Mouse (Mus musculus) spleen, adult 12 weeks (tissue): Measurements from ENCODE around the gene Trip12.

ENCODE experiments used
- DNase-seq: peaks from one replicate; pipeline ENCODE4 v3.0.0; 2022; ENCODE audit warnings: low spot score

Gene Trip12

GRCm38 (mm10) chr1:84780630-84781029 lies 59.7 kb downstream of the Trip12 start:
- DNase-seq = no peak

GRCm38 (mm10) chr1:84777455-84777854 lies 62.9 kb downstream of the Trip12 start:
- no peak for DNase-seq

- DNase-seq = no peak
These were observed 81.5 kb downstream of the Trip12 start for GRCm38 (mm10) chr1:84758843-84759242.

GRCm38 (mm10) chr1:84742156-84742555 lies 98.2 kb downstream of the Trip12 start:
- no peak for DNase-seq

GRCm38 (mm10) chr1:84740080-84740479 lies 100.2 kb downstream of the Trip12 start:
- no peak for DNase-seq

GRCm38 (mm10) chr1:84737097-84737496 lies 103.2 kb downstream of the Trip12 start:
- no peak for DNase-seq

- no peak for DNase-seq
These were observed 106.5 kb downstream of the Trip12 start for GRCm38 (mm10) chr1:84733799-84734198.

GRCm38 (mm10) chr1:84731763-84732162 lies 108.6 kb downstream of the Trip12 start:
- no peak for DNase-seq

- DNase-seq = no peak
These were observed 117.5 kb downstream of the Trip12 start for GRCm38 (mm10) chr1:84722841-84723240.

- no peak for DNase-seq
These were observed 117.9 kb downstream of the Trip12 start for GRCm38 (mm10) chr1:84722371-84722770.

- DNase-seq = no peak
These were observed 118.4 kb downstream of the Trip12 start for GRCm38 (mm10) chr1:84721942-84722341.

GRCm38 (mm10) chr1:84709810-84710785 lies 130.2 kb downstream of the Trip12 start:
- DNase-seq = no peak

GRCm38 (mm10) chr1:84709406-84709805 lies 130.9 kb downstream of the Trip12 start:
- DNase-seq = no peak

- no peak for DNase-seq
These were observed 140.1 kb downstream of the Trip12 start for GRCm38 (mm10) chr1:84700254-84700653.

GRCm38 (mm10) chr1:84697136-84697535 lies 143.2 kb downstream of the Trip12 start:
- DNase-seq = no peak

- DNase-seq = no peak
These were observed 144.6 kb downstream of the Trip12 start, which contains the start of gene Dner for GRCm38 (mm10) chr1:84695517-84696411. Gene Dner, minus strand, starts transcription at chr1:84696221.

- DNase-seq = no peak
These were observed 145.4 kb downstream of the Trip12 start for GRCm38 (mm10) chr1:84694688-84695474.

- DNase-seq = no peak
These were observed 162.4 kb downstream of the Trip12 start for GRCm38 (mm10) chr1:84677910-84678309.
